Mouse (Mus musculus): Measurements from ENCODE around the gene Bbs9.

DNA sequence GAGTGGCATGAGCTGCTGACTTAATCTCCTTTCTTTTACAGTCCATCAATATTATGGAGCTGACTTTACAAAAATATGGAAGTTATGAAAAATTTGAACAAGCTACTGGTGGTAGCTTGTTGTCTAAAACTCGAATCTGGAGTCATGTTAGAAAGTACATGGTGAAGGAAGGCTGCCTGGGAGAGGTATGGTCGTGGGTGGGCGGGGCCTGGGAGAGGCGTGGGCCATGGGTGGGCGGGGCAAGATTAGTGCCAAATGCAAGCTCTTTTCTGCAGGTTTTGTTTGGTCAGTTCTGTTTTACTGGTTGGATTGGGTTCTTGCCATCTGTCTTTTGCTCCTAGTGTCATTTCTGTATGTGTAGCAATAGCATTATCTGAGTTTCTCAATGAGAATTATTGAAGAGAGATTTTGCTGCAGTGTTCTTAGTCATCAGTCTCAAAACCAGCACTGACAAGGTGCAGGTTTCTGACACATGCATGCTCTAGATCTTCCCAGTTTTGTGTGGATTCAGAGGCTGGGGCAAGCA is 45.1 kb upstream of the Bbs9 start:
- TF ChIP-seq CTCF (IDR thresholded peaks at IDR 0.05; ENCODE audit: low read depth) (no peak), EP300 (optimal IDR thresholded peaks at IDR 0.05) (no peak)
